Mouse (Mus musculus): ENCODE measurements at regions not wholly inside any gene's neighbourhood (a gene's known extent, or its start where the extent isn't known, plus 50 kb on each side); places are given as distances from the start of the nearest gene placed in this dataset.

DNA sequence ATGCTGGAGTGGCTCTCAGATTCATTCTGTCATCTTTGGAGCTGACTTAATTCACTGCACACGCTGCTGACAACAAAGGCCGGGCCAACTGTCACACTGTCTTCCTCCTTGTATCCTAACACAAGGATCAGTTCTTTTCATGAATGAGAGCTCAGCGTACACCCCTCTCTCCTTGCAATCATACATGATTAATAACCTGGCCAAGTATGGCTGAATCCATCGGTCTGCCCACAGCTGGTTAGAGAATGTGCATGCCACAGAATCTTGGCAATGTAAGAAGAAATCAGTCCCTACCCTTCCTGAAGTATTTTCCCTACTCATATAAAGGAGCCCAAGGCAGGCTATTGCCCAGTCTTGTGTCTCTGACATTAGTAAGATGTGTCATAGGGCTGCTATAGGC, 387.4 kb upstream of the Clint1 start:
- DNase-seq (ENCODE audit: low spot score, missing footprints) = no peak
- 87% methylated on average over 4 of the region's 4 CpGs for WGBS
- H3K36me3 ChIP-seq (ENCODE audit: control insufficient read depth, insufficient read depth, low read length) = no peaks in the 10 kb centered on the region
- no peaks in the 10 kb centered on the region for H3K4me1 ChIP-seq (ENCODE audit: control insufficient read depth, insufficient read depth, low read length)
- H3K4me2 ChIP-seq = no peak overlapping the region
- H3K9me3 ChIP-seq (ENCODE audit: control insufficient read depth, low read length) = no peaks in the 10 kb centered on the region
- no peaks in the 10 kb centered on the region for H3K27me3 ChIP-seq (ENCODE audit: control insufficient read depth, insufficient read depth, low read length)
- H3K9ac ChIP-seq (ENCODE audit: low read length) = no peak overlapping the region
- ATAC-seq (ENCODE audit: low FRiP score) = no peak
- H3K4me3 ChIP-seq (ENCODE audit: low read depth, low read length) = no peak overlapping the region
- no peak overlapping the region for H3K27ac ChIP-seq (ENCODE audit: low read depth, low read length)

DNA sequence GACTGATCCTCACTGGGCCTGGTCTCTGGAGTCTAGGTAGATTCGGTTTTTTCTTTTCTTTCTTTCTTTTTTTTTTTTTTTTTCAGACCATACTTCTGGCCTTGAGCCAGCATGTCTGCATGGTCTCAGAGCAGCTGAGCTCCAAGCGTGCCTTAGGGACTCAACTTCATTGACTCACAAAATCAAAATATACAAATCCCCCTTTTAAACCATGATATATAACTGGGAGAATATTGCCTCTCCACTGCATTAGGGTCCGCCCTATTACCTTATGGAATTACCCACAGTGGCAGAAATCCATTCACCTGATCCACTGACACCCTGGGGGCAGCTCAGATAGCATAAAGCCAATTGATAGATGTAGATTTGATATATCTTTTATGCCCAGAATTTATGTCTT, 385.5 kb upstream of the Clint1 start:
- Histone ChIP-seq H3K4me3 (ENCODE audit: low read depth, low read length) (no peak overlapping the region), H3K27me3 (ENCODE audit: control insufficient read depth, insufficient read depth, low read length) (no peaks in the 10 kb centered on the region), H3K36me3 (ENCODE audit: control insufficient read depth, insufficient read depth, low read length) (no peaks in the 10 kb centered on the region), H3K9ac (ENCODE audit: low read length) (no peak overlapping the region), H3K4me1 (ENCODE audit: control insufficient read depth, insufficient read depth, low read length) (no peaks in the 10 kb centered on the region), H3K27ac (ENCODE audit: low read depth, low read length) (no peak overlapping the region), H3K4me2 (no peak overlapping the region), H3K9me3 (ENCODE audit: control insufficient read depth, low read length) (no peaks in the 10 kb centered on the region)
- ATAC-seq (ENCODE audit: low FRiP score) (no peak), DNase-seq (ENCODE audit: low spot score, missing footprints) (no peak)
- WGBS = 79% methylated on average over 3 of the region's 3 CpGs

- Histone ChIP-seq H3K9ac (ENCODE audit: low read length) (no peak overlapping the region), H3K9me3 (ENCODE audit: control insufficient read depth, low read length) (no peaks in the 10 kb centered on the region), H3K36me3 (ENCODE audit: control insufficient read depth, insufficient read depth, low read length) (no peaks in the 10 kb centered on the region), H3K4me1 (ENCODE audit: control insufficient read depth, insufficient read depth, low read length) (peaks cover 3% of the 10 kb centered on the region; the same call in 1 of the 2 replicates), H3K27ac (ENCODE audit: low read depth, low read length) (no peak overlapping the region), H3K4me2 (no peak overlapping the region), H3K4me3 (ENCODE audit: low read depth, low read length) (no peak overlapping the region), H3K27me3 (ENCODE audit: control insufficient read depth, insufficient read depth, low read length) (no peaks in the 10 kb centered on the region)
- no peak for ATAC-seq (ENCODE audit: low FRiP score)
- 71% methylated on average over 5 of the region's 5 CpGs for WGBS
- no peak for DNase-seq (ENCODE audit: low spot score, missing footprints)
These were observed 379.7 kb upstream of the Clint1 start for GRCm38 (mm10) chr11:45472171-45472570.

DNA sequence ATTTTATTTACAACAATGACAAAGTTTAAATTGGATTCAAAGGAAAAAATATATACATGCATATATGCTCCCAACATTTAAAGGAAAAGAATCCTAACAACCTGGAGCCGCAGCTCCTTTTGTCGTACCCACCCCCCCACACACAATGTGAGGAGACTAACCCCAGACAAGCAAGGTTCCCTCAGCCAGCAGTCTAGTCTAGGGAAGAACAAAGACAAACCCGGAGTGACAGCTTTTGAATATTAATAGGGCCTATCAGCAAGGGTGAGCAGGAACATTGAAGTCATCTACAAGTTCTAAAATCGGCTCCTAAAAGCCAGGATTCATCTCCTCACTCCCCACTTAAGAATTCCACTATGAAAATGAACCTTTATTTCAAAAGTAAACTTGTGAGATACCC, 374.9 kb upstream of the Clint1 start:
- Histone ChIP-seq H3K4me1 (ENCODE audit: control insufficient read depth, insufficient read depth, low read length) (peaks cover 3% of the 10 kb centered on the region; the same call in 1 of the 2 replicates), H3K9ac (ENCODE audit: low read length) (no peak overlapping the region), H3K27ac (ENCODE audit: low read depth, low read length) (no peak overlapping the region), H3K9me3 (ENCODE audit: control insufficient read depth, low read length) (no peaks in the 10 kb centered on the region), H3K4me2 (no peak overlapping the region), H3K36me3 (ENCODE audit: control insufficient read depth, insufficient read depth, low read length) (no peaks in the 10 kb centered on the region), H3K27me3 (ENCODE audit: control insufficient read depth, insufficient read depth, low read length) (no peaks in the 10 kb centered on the region), H3K4me3 (ENCODE audit: low read depth, low read length) (no peak overlapping the region)
- 55% methylated on average over 4 of the region's 4 CpGs for WGBS
- ATAC-seq (ENCODE audit: low FRiP score) (no peak), DNase-seq (ENCODE audit: low spot score, missing footprints) (no peak)

DNA sequence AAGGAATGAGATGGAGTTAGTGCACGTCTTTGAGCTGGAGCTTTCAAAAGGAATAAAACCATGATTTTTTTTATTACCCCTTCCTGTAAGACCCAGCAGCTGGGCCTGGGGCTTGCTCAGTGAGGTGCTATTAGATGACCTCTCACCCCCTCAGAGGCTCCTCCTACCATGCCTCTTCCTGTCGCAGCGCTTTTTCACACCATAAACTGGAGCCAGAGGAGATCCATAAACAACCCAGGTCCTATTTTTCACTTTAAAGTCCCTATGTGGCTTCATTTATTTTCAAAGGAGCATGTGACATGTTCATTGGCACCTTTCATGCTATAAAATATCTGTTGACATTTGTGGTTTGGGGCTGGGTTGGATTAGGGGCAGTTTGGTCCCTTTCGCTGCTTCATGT, 365.9 kb upstream of the Clint1 start:
- WGBS = 89% methylated on average over 4 of the region's 4 CpGs
- ATAC-seq (ENCODE audit: low FRiP score) = no peak
- no peak overlapping the region for H3K4me2 ChIP-seq

GRCm38 (mm10) chr11:45491021-45491967, 360.6 kb upstream of the Clint1 start:
- Histone ChIP-seq H3K9me3 (ENCODE audit: control insufficient read depth, low read length) (no peaks in the 10 kb centered on the region), H3K27me3 (ENCODE audit: control insufficient read depth, insufficient read depth, low read length) (no peaks in the 10 kb centered on the region), H3K9ac (ENCODE audit: low read length) (no peak overlapping the region), H3K4me2 (no peak overlapping the region), H3K4me3 (ENCODE audit: low read depth, low read length) (no peak overlapping the region), H3K4me1 (ENCODE audit: control insufficient read depth, insufficient read depth, low read length) (no peaks in the 10 kb centered on the region), H3K36me3 (ENCODE audit: control insufficient read depth, insufficient read depth, low read length) (no peaks in the 10 kb centered on the region), H3K27ac (ENCODE audit: low read depth, low read length) (no peak overlapping the region)
- 80% methylated on average over 18 of the region's 20 CpGs for WGBS
- ATAC-seq (ENCODE audit: low FRiP score) (peak; percentile 30; the same call in 1 of the 2 replicates), DNase-seq (ENCODE audit: low spot score, missing footprints) (no peak)

More for the DNA sequence above, 365.9 kb upstream of the Clint1 start:
- no peaks in the 10 kb centered on the region for H3K9me3 ChIP-seq (ENCODE audit: control insufficient read depth, low read length)
- no peak overlapping the region for H3K27ac ChIP-seq (ENCODE audit: low read depth, low read length)
- no peak overlapping the region for H3K4me3 ChIP-seq (ENCODE audit: low read depth, low read length)
- H3K36me3 ChIP-seq (ENCODE audit: control insufficient read depth, insufficient read depth, low read length) = no peaks in the 10 kb centered on the region
- DNase-seq (ENCODE audit: low spot score, missing footprints) = no peak
- no peak overlapping the region for H3K9ac ChIP-seq (ENCODE audit: low read length)
- H3K27me3 ChIP-seq (ENCODE audit: control insufficient read depth, insufficient read depth, low read length) = no peaks in the 10 kb centered on the region
- no peaks in the 10 kb centered on the region for H3K4me1 ChIP-seq (ENCODE audit: control insufficient read depth, insufficient read depth, low read length)

- WGBS = 59% methylated on average over 1 of the region's 1 CpGs
- H3K9me3 ChIP-seq (ENCODE audit: control insufficient read depth, low read length) = no peaks in the 10 kb centered on the region
- no peak overlapping the region for H3K4me3 ChIP-seq (ENCODE audit: low read depth, low read length)
- H3K4me1 ChIP-seq (ENCODE audit: control insufficient read depth, insufficient read depth, low read length) = no peaks in the 10 kb centered on the region
- no peak overlapping the region for H3K27ac ChIP-seq (ENCODE audit: low read depth, low read length)
- ATAC-seq (ENCODE audit: low FRiP score) = no peak
- H3K36me3 ChIP-seq (ENCODE audit: control insufficient read depth, insufficient read depth, low read length) = no peaks in the 10 kb centered on the region
- no peak overlapping the region for H3K9ac ChIP-seq (ENCODE audit: low read length)
- H3K27me3 ChIP-seq (ENCODE audit: control insufficient read depth, insufficient read depth, low read length) = no peaks in the 10 kb centered on the region
- H3K4me2 ChIP-seq = no peak overlapping the region
- no peak for DNase-seq (ENCODE audit: low spot score, missing footprints)
These were observed 356.6 kb upstream of the Clint1 start for GRCm38 (mm10) chr11:45495246-45495645.

DNA sequence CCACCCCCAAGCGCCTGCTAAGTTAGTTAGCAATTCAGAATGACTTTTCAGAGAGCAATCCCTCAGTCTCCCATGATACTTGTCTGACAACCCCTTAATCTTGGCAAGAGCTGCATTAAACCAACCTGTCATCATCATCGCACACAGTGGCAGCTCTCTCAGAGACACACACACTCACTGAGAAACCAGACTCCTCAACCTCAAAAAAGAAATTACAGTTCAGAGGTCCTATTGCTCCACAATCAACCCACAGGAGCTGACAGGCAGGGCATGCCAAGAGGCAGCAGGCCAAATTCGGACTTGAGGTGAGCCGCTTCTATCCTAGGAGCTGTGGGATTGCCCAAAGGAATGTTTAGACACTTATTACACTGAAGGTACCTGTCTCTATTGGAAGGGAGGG, 343.3 kb upstream of the Clint1 start:
- Histone ChIP-seq H3K27me3 (ENCODE audit: control insufficient read depth, insufficient read depth, low read length) (no peaks in the 10 kb centered on the region), H3K4me1 (ENCODE audit: control insufficient read depth, insufficient read depth, low read length) (no peaks in the 10 kb centered on the region), H3K9ac (ENCODE audit: low read length) (no peak overlapping the region), H3K36me3 (ENCODE audit: control insufficient read depth, insufficient read depth, low read length) (no peaks in the 10 kb centered on the region), H3K4me2 (no peak overlapping the region), H3K4me3 (ENCODE audit: low read depth, low read length) (no peak overlapping the region), H3K9me3 (ENCODE audit: control insufficient read depth, low read length) (no peaks in the 10 kb centered on the region), H3K27ac (ENCODE audit: low read depth, low read length) (no peak overlapping the region)
- WGBS = 72% methylated on average over 4 of the region's 4 CpGs
- ATAC-seq (ENCODE audit: low FRiP score) (no peak), DNase-seq (ENCODE audit: low spot score, missing footprints) (no peak)

- H3K4me3 ChIP-seq (ENCODE audit: low read depth, low read length) = no peak overlapping the region
- DNase-seq (ENCODE audit: low spot score, missing footprints) (no peak), ATAC-seq (ENCODE audit: low FRiP score) (no peak)
- WGBS = 38% methylated on average over 2 of the region's 2 CpGs
- no peak overlapping the region for H3K27ac ChIP-seq (ENCODE audit: low read depth, low read length)
- H3K36me3 ChIP-seq (ENCODE audit: control insufficient read depth, insufficient read depth, low read length) = no peaks in the 10 kb centered on the region
- no peak overlapping the region for H3K4me2 ChIP-seq
- H3K9ac ChIP-seq (ENCODE audit: low read length) = no peak overlapping the region
- H3K27me3 ChIP-seq (ENCODE audit: control insufficient read depth, insufficient read depth, low read length) = no peaks in the 10 kb centered on the region
- no peaks in the 10 kb centered on the region for H3K9me3 ChIP-seq (ENCODE audit: control insufficient read depth, low read length)
- H3K4me1 ChIP-seq (ENCODE audit: control insufficient read depth, insufficient read depth, low read length) = no peaks in the 10 kb centered on the region
These were observed 342.6 kb upstream of the Clint1 start for GRCm38 (mm10) chr11:45509278-45509677.
